Mouse (Mus musculus): Measurements from ENCODE around the gene Cbx1. TPM values are rescaled to one million over a fixed set of nuclear protein-coding genes. Genes with fewer than 3 reads are reported as not detected.
A peak's percentile ranks its signal among the peaks of the same experiment; 100 is the strongest.
"Not testable (repeated sequence)": the region's sequence is repeated elsewhere in the genome, so short reads cannot be mapped to it uniquely, and the experiment has no call there.

Cbx1 gene
- total RNA-seq, 2 experiments from 2014 or later: 56.0 to 78.9 TPM

DNA sequence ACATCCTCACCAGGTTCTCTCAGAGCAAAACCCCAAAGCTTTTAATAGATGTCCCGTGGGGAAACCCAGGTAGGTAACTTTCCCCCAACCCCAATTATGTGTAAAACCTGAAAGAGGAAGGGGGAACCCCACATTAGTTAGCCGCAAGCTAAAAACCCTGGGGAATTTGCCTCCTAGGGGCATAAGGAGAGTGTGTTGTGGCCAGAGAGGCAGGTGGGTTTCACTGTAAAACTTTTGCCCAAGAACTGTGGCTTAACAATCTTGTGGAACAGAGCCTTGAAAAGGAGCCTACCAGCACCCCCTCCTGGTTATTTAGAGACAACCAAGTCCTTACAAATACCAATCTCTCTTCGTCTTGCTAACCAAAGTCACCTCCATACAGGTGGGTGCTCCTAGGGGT lies 14.4 kb upstream of the Cbx1 start:
- no peak for ATAC-seq (replicated peaks; ENCODE audit: poor library complexity, severe bottlenecking)

DNA sequence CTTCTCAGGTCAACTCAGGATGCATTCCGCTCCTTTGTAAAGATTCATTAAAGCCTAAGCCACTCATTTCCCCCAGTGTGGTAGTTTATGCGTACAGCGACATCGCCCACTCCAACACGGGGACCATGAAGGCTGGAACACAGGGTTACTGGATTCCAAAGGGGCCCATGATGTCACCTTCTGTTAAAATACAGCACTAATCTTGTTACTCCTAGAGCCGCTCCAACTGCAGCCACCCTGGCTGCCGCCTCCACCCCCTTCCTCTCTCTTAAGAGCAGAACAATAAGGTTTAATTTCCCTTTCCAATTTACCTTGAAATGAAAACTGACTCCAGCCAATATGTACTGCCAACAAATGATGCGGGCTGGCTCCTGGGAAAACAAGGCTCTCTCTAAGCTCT lies 13.9 kb upstream of the Cbx1 start:
- ATAC-seq (replicated peaks; ENCODE audit: poor library complexity, severe bottlenecking): no peak

DNA sequence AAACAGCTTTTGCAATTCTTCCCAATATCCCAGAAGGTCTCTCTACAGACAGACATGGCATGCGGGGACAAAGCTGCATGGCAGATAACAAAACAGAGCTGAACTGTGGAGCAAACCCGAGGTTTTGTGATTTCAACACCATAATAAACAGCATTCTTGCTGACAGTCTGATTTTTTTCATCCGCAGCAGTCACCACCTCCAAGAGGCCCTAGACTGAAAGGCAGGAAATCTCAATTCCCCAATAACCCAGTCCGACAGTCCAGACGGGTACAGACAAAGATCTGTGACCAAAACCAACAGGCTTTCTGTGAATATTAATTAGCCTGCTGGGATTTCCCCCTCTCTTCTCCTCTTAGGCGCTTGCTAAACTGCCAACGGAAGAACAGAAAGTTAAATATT lies 13.3 kb upstream of the Cbx1 start:
- ATAC-seq (replicated peaks; ENCODE audit: poor library complexity, severe bottlenecking): no peak

DNA sequence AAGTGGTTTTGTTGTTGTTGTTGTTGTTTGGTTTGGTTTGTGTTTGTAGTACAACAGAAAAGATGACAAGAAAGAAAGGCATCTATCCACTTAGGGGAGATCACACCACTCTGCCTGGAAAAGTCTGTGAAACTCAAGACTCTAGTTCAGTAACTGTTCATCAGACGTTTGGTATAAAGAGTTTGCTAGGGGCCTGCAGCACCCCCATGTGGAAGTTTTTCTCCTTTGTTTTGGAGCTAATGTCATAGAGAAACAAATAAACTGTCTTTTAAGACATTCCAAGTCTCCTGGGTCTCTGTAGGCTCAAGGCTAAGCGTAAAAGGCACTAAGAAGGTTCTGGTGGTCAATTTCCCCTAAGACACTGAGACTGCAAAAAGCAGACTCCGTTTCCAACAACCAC lies 12.9 kb upstream of the Cbx1 start:
- ATAC-seq (replicated peaks; ENCODE audit: poor library complexity, severe bottlenecking): no peak

DNA sequence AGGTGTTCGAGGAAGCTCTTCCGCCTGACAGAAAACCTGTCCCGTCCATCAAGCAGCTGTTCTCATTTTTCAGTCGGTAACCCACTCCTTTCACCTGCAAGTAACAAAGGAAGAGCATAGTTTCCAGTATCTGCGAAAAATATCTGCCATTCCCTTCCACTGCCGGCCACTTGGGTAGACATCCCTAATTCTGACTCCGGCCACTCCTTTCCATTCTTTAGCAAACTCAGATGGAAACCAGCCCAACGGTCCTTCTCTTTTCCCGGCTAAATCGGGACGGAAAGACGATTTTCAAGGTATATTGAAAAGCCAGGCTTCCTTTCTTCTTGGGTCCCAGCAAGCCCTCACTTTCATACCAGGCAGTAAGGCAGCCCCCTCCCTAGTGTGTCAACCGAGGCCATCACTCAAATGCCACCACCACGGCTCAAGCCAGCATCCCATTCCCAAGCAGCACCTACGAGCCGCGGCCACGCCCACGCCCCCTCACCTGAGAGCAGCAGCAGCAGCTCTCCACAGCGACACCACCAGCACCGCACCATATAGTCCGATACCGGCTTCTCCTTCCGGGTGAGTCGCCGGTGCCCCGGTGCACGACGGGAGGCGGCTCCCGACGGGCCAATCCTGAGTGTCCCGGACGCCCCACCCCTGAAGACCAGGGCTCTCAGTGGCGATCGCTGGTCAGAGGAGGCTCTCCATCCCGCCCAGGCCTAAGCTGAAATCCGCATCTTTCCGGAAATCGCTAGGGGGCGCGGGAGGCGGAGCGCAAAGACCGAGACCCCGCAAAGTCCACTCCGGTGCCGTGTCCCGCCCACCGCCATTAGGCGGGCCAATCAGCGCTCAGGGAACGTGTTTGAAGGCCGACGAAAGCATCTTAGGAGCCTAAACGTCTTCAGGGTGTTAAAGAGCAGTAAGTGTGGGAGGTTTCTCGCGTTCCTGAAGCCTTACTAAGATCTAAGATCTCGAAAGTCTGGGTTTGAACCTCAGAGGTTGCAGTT lies 11.7 kb upstream of the Cbx1 start, which contains the start of gene Snx11:
Gene Snx11 (minus strand): TSS at position 592 of the 995 bp plus-strand sequence.
- peak; percentile 98 for ATAC-seq (replicated peaks; ENCODE audit: poor library complexity, severe bottlenecking)

DNA sequence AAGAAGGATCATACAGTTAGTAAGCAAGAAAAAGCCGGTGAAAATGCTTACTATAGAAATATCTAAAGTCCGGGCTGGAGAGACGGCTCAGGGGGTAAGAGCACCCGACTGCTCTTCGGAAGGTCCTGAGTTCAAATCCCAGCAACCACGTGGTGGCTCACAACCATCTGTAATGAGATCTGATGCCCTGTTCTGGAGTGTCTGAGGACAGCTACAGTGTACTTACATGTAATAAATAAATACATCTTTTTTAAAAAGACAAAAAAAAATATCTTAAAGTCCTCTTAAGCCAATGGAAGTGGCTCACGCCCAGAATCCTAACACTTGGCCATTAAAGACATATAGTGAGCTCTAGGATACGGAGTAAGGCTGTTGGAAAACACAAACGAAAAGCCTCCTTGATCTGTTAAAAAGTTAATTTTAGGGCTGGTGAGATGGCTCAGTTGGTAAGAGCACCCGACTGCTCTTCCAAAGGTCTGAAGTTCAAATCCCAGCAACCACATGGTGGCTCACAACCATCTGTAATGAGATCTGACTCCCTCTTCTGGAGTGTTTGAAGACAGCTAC lies 10.8 kb upstream of the Cbx1 start:
- not testable (repeated sequence) for ATAC-seq (replicated peaks; ENCODE audit: poor library complexity, severe bottlenecking)

DNA sequence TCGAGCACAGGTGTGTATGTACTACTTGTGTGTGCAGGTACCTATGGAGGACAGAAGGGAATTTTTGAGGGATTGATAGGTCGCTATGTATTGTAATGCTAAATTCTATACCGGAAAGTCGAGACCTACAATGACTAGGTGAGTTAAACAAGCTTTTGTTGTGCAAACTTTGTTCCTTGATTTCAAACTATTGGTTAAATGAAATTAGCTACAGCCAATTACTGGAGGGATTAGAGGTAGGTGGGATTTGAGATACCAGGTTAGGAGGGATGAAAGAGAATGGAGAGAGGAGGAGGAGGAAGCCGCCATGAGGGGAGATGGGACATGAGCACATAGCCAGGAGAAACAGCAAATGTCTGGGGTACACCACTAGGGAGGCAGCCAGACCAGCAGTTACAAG lies 8.6 kb upstream of the Cbx1 start:
- no peak for ATAC-seq (replicated peaks; ENCODE audit: poor library complexity, severe bottlenecking)

DNA sequence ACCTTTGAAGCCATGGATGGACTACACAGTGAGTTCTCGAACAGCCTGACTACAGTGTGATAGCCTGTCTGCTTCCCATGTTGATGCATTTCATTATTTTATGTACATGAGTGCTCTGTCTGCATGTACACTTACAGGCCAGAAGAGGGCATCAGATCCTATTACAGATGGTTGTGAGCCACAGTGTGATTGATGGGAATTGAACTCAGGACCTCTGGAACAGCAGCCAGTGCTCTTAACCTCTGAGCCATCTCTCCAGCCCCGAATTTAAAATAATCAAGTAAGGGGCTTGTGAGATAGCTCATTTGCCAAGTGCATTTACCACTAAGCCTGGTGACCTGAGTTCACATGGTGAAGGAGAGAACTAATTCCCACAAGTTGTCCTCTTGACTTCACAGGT lies 7.5 kb upstream of the Cbx1 start:
- ATAC-seq (replicated peaks; ENCODE audit: poor library complexity, severe bottlenecking): no peak

DNA sequence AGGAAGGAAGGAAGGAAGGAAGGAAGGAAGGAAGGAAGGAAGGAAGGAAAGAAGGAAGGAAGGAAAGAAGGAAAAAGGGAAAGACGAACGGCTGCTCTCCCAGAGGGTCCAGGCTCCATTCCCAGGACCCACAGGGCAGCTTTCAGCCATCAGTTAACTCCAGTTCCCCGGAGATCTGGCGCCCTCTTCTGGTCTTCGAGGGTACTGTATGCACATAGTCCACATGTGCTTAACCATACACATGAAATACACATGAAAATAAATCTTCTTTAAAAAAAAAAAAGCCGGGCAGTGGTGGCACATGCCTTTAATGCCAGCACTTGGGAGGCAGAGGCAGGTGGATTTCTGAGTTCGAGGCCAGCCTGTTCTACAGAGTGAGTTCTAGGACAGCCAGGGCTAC lies 4.1 kb upstream of the Cbx1 start:
- ATAC-seq (replicated peaks; ENCODE audit: poor library complexity, severe bottlenecking): not testable (repeated sequence)

DNA sequence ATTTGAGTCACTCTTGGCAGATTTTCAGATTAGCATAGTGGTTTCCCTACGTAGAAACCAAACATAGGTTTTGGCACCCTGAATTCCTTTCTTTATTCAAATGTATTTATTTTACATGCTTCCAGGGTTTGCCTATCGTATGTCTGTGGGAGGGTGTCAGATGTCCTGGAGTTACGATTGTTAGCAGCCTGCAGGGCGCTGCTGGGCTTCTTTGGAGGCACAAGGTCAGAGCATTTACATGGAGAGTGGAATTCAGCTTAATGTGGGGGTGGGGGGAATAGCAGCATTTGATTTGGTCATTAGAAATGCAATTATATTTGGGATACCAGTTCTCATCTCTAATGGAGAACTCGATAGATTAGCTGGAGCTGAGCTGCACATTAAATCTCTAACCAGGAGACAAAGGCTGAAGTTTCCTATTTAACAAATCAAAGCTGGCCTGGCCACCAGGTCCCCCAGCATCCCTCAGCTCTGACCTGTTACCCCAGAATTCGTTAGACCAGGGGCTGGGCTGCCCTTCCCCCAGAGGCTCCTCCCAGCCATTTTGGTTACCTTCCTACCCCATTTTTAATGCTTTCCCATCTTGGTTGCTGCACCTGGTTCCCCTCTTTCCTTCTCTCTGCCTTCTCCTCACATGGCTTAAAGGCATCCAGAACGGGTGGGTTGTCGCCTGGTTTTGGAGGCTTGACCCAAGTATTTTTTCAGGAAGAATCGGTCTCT lies 2.0 kb upstream of the Cbx1 start:
- ATAC-seq (replicated peaks; ENCODE audit: poor library complexity, severe bottlenecking): no peak

DNA sequence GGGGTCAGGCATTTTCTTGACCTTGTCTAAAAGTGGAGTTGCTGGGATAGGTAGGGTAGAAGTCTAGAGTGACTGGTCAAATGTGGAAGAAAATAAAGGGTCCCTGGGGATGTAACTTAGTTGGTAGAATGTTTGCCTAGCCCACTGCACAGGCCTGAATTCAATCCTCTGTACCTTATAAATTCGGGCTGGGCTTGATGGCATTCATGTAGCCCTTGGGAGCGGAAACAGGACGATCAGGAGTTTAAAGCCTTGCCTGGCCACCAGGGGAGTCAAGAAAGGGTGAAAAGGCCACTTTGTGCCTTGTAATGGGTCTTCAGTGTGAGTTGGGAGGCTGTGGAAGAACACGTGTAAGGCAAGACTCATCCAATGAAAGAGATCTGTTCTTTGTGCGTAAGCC lies 1.1 kb downstream of the Cbx1 start:
- no peak for ATAC-seq (replicated peaks; ENCODE audit: poor library complexity, severe bottlenecking)

DNA sequence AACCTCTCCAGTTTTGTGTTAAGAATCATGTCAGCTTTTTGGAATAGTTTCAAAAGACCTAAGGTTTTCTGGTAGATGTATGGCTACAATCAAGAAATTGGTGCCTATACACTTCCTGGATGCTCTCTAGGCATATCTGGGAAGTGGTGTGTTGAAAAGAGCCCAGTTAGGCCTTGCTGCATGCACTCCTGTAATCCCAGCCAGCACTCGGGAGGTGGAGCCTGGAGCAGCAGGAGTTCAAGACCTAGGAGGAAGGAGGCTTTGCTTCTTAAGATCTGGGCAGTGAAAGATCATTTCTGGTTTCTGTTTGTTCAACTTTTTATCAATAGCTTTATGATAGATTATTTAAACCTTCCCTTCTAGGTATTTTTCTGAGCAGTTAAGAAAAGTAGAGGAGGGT lies 1.8 kb downstream of the Cbx1 start:
- no peak for ATAC-seq (replicated peaks; ENCODE audit: poor library complexity, severe bottlenecking)

DNA sequence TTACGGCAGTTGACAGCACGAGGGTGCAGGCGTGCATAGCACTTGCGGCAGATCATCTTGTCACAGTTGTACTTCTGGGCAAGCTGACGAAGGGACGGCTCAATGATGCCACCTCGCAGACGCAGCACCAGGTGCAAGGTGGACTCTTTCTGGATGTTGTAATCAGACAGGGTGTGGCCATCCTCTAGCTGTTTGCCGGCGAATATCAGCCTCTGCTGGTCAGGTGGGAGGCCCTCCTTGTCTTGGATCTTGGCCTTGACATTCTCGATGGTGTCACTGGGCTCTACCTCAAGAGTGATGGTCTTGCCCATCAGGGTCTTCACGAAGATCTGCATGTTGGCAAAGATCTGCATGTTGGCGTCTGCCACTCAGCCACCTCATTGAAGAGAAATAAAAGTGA lies 6.6 kb downstream of the Cbx1 start:
- no peak for ATAC-seq (replicated peaks; ENCODE audit: poor library complexity, severe bottlenecking)

DNA sequence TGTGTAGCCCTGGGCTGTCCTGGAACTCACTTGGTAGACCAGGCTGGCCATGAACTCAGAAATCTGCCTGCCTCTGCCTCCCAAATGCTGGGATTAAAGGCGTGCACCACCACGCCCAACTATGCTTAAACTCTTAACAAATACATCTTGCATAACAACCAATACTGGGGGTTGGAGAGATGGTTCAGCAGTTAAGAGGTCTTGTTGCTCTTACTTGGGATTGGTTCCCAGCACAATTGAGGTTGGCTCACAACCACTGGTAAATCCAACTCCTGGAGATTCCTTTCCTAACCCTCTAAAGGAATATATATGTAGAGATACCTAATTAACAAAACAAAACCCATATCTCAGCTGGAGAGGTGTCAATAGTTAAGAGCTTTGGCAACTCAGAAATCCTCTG lies 7.2 kb downstream of the Cbx1 start:
- ATAC-seq (replicated peaks; ENCODE audit: poor library complexity, severe bottlenecking): no peak

DNA sequence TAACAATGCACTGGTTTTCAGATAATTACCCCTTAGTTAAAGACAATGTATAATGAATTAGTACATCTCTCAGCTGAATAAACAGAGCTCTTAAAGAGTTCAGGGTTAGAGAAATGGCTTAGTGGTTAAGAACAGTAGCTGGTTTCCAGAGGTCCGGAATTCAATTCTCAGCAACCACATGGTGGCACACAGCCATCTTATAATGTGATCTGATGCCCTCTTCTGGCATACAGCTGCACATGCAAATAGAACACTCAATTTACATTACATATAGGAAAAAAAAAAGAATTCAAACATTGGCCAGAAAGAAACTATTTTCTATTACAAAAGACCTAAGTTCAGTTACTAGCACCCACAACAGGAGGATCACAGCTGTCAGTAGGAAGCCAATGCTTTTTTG lies 7.7 kb downstream of the Cbx1 start:
- no peak for ATAC-seq (replicated peaks; ENCODE audit: poor library complexity, severe bottlenecking)

DNA sequence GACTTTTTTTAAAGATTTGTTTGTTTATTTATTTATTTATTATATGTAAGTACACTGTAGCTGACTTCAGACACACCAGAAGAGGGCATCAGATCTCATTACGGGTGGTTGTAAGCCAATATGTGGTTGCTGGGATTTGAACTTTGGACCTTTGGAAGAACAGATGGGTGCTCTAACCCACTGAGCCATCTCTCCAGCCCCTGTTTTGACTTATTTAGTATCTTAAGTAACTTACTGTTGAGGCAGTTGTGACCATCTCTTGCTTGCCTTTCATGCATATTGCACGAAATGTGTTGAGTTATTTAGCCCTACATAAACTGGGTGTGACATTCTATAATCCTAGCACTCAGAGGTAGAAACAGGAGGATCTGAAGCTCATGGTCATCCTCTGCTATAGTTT lies 10.6 kb downstream of the Cbx1 start:
- ATAC-seq (replicated peaks; ENCODE audit: poor library complexity, severe bottlenecking): no peak

DNA sequence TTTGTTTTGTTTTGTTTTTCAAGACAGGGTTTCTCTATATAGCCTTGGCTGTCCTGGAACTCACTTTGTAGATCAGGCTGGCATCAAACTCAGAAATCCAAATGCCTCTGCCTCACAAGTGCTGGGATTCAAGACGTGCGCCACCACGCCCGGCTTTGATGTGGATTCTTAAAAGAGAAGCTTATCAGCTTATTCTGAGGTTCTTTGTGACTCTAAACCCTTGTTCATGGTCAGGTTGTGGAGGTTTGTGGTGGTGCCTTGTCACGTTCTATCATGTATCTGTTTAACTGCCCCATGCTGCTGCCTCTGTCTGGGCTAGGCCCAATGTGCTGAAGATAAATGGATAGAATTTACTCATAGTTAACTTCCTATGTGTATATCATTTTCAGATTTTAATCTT lies 16.7 kb downstream of the Cbx1 start:
- ATAC-seq (replicated peaks; ENCODE audit: poor library complexity, severe bottlenecking): no peak

DNA sequence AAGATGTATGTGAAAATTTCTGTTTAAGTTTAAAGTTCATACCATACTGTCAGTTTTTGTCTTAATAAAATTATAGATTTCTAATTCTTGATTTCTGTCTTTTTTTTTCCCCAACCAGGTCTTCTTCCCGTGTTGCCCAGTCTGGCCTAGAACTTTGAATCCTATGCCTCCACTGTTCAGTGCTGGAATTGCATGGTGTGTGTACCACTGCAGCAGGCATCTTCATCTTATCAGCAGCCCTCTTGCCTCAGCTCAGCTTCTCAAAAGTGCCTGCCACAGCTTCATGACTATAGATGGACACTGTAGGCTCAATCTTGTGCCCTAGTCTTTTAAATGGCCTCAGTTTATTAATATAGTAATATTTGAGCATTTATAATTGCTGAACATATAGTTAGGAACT lies 19.1 kb downstream of the Cbx1 start:
- no peak for ATAC-seq (replicated peaks; ENCODE audit: poor library complexity, severe bottlenecking)

DNA sequence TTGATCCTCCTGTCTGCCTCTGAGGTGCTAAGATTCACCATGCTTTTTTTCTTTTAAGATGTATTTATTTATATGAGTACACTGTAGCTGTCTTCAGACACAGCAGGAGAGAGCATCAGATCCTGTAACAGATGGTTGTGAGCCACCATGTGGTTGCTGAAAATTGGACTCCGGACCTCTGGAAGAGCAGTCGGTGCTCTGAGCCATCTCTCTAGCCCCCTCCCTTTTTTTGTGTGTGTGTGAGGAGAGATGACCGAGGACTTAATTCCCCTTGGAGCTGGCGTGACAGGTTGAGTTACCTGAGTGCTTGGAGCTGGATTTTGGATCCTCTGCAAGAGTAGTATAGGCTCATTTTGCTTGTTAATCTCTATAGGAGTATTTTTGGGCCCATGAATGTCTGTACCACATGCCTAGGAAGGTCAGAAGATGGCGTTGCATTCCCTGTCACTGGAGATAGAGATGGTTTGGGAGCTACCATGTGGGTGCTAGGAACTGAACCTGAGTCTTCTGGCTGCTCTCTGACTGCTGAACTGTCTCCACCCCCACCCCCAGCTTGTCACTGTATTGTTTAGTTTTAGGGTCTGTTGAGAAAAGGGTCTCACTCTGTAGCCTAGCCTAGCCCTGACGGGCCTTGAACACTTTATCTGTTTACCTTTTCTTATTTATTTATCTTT lies 20.8 kb downstream of the Cbx1 start:
- ATAC-seq (replicated peaks; ENCODE audit: poor library complexity, severe bottlenecking): no peak

DNA sequence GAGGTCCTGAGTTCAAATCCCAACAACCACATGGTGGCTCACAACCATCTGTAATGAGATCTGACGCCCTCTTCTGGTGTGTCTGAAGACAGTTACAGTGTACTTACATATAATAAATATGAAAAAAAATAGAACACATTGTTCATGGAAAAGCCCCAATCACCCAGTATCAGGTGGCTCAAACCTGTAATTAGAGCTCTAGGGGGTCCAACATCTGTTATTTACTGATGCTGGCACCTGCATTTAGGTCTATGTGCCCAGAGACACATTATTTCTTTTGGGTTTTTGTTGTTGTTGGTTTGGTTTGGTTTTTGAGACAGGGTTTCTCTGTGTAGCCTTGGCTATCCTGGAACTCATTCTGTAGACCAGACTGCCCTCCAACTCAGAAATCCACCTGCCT lies 22.3 kb downstream of the Cbx1 start:
- not testable (repeated sequence) for ATAC-seq (replicated peaks; ENCODE audit: poor library complexity, severe bottlenecking)

DNA sequence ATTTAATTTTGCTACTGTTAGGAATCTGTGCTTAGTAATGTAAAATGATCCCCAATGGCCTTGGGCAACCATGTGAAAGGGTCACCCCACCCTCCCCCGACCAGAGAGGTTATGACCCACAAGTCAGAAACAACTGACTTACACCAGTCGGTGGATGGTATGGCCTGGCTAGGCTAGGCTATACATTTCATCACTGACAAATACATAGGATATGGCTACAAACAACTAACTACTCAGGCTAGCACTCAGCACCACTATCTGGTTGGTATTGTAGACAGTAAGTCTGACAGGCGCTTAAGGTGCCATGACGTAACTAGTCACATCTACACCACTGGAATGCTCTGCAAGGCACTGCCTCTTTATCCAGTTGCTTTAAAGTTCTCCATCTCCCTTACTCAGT lies 24.5 kb downstream of the Cbx1 start:
- ATAC-seq (replicated peaks; ENCODE audit: poor library complexity, severe bottlenecking): no peak

Data from granulocyte monocyte progenitor cell, adult 5-6 weeks (primary cell).